Comparison of ENCODE assay signal across 8 mouse cellular contexts in genomic region chr7:128591345-128592084, GRCm38 (mm10). TPM values are rescaled to one million over a fixed set of nuclear protein-coding genes. Genes with fewer than 3 reads are reported as not detected.
DNase-seq lines count a peak whose midpoint lies in the region; ATAC-seq lines count a peak whose summit lies in the region.

No protein-coding gene starts in this region.

- peak overlapping the region; percentile 68; the same call in 1 of the 2 replicates for H3K27ac ChIP-seq in limb, embryonic 15.5 days
- H3K27ac ChIP-seq in neural tube, embryonic 15.5 days (replicated peaks), result peak overlapping the region; percentile 85

- intact Hi-C loops in heart, postnatal 25 days (cut with DNase I), result no loop called here
- intact Hi-C loops in heart, postnatal 10 days (cut with DNase I), result no loop called here

- H3K4me3 ChIP-seq in limb, embryonic 15.5 days, result no peak overlapping the region
- no peak overlapping the region for H3K4me3 ChIP-seq in neural tube, embryonic 15.5 days (replicated peaks)

- peak; percentile 24; the same call in 1 of the 2 replicates for ATAC-seq in limb, embryonic 15.5 days (ENCODE audit: insufficient number of reproducible peaks, low FRiP score, low TSS enrichment, low read depth)
- ATAC-seq in neural tube, embryonic 15.5 days (ENCODE audit: low FRiP score), result peak; percentile 51; the same call in 1 of the 2 replicates
- no peak for ATAC-seq in cerebellum, adult (ENCODE audit: insufficient number of reproducible peaks, low FRiP score, low TSS enrichment)

- no peaks in the 10 kb centered on the region for H3K27me3 ChIP-seq in limb, embryonic 15.5 days
- H3K27me3 ChIP-seq in neural tube, embryonic 15.5 days (replicated peaks), result no peaks in the 10 kb centered on the region

- 0 out of 2 replicates have a peak overlapping the region, but pooled peaks have one; percentile 10 for H3K9ac ChIP-seq in limb, embryonic 15.5 days
- no peak overlapping the region for H3K9ac ChIP-seq in neural tube, embryonic 15.5 days (replicated peaks)

- H3K4me2 ChIP-seq in limb, embryonic 15.5 days, result no peak overlapping the region; the same call in 1 of the 2 replicates
- peak overlapping the region; percentile 56 for H3K4me2 ChIP-seq in neural tube, embryonic 15.5 days

- peak; percentile 94 for DNase-seq in heart, adult 11 months
- DNase-seq in heart, postnatal 25 days (ENCODE audit: low spot score), result no peak
- peak; percentile 70 for DNase-seq in embryo, embryonic 11 days
- DNase-seq in heart, postnatal 10 days, result peak; percentile 32 to 33
- DNase-seq in left cerebral cortex, adult 9 months (ENCODE audit: low spot score in 2 of 2), result no peak

- H3K36me3 ChIP-seq in limb, embryonic 15.5 days, result no peaks in the 10 kb centered on the region
- no peaks in the 10 kb centered on the region for H3K36me3 ChIP-seq in neural tube, embryonic 15.5 days

- H3K9me3 ChIP-seq in limb, embryonic 15.5 days, result no peaks in the 10 kb centered on the region
- no peaks in the 10 kb centered on the region for H3K9me3 ChIP-seq in neural tube, embryonic 15.5 days (replicated peaks)

- WGBS in limb, embryonic 15.5 days, result 21% methylated on average over 9 of the region's 9 CpGs
- WGBS in neural tube, embryonic 15.5 days, result 9% methylated on average over 9 of the region's 9 CpGs

- H3K4me1 ChIP-seq in limb, embryonic 15.5 days, result peaks cover 15% of the 10 kb centered on the region
- H3K4me1 ChIP-seq in neural tube, embryonic 15.5 days, result peaks cover 28% of the 10 kb centered on the region

RNA-seq across cellular contexts. Expression of gene Inpp5f, which starts 19.6 kb away (rescaled TPM):
- 1 to 10 TPM; 5.1 to 5.8 TPM for total RNA-seq in heart, postnatal 25 days (2021)
- 1 to 10 TPM; 7.7 to 8.0 TPM for total RNA-seq in heart, postnatal 10 days (2021)
- 14.4 and 16.9 TPM in 2 replicates for polyA plus RNA-seq in limb, embryonic 15.5 days (2015; fragmentation: Nextera tagmentation; extraction: Ambion mirVana)
- polyA plus RNA-seq in neural tube, embryonic 15.5 days (2015; fragmentation: Nextera tagmentation; extraction: Ambion mirVana), result 398 and 441 TPM in 2 replicates

Comparison
In these comparisons a context has a peak if more than half of its experiments do, and no peak if none do; other contexts are left out.
1. DNase-seq: peak in heart, adult 11 months (single experiment), embryo, embryonic 11 days (single experiment) and heart, postnatal 10 days (2 of 2); none in heart, postnatal 25 days (single experiment) and left cerebral cortex, adult 9 months (0 of 2).